ENCODE assay signal across 25 mouse cellular contexts in genomic region chr7:87397023-87397422, GRCm38 (mm10).
DNase-seq lines count a peak whose midpoint lies in the region; ATAC-seq and TF ChIP-seq lines count a peak whose summit lies in the region.
"Had no signal": no experiment of that assay in that cellular context is flagged by ENCODE, and none has a peak within 500 bp of the region (broad histone marks: within the 10 kb centered on the region; RNA-seq: fewer than 3 reads in every experiment).

No protein-coding gene starts in this region.

- 84% methylated on average over 7 of the region's 7 CpGs for WGBS in hindbrain, embryonic 15.5 days
- WGBS in hindbrain, embryonic 10.5 days: 93% methylated on average over 7 of the region's 7 CpGs
- 91% methylated on average over 7 of the region's 7 CpGs for WGBS in midbrain, postnatal 0 days
- WGBS in midbrain, embryonic 14.5 days: 92% methylated on average over 7 of the region's 7 CpGs
- 74% methylated on average over 7 of the region's 7 CpGs for WGBS in neural tube, embryonic 14.5 days

- H3K4me2 ChIP-seq in hindbrain, embryonic 15.5 days: no peak overlapping the region
- no peak overlapping the region for H3K4me2 ChIP-seq in midbrain, postnatal 0 days (ENCODE audit: low read depth, low read length, poor library complexity, severe bottlenecking)
- H3K4me2 ChIP-seq in midbrain, embryonic 14.5 days (ENCODE audit: low read length): no peak overlapping the region
- no peak overlapping the region for H3K4me2 ChIP-seq in neural tube, embryonic 14.5 days (ENCODE audit: low read depth, low read length)
- H3K4me2 ChIP-seq: embryonic facial prominence, embryonic 12.5 days; embryonic facial prominence, embryonic 15.5 days; heart, embryonic 11.5 days had no signal

- no peaks in the 10 kb centered on the region for H3K36me3 ChIP-seq in hindbrain, embryonic 15.5 days
- H3K36me3 ChIP-seq in hindbrain, embryonic 10.5 days: no peaks in the 10 kb centered on the region
- H3K36me3 ChIP-seq in midbrain, postnatal 0 days (ENCODE audit: insufficient read depth, low read length): no peaks in the 10 kb centered on the region
- H3K36me3 ChIP-seq in midbrain, embryonic 14.5 days (ENCODE audit: control insufficient read depth, insufficient read depth, low read length): no peaks in the 10 kb centered on the region
- H3K36me3 ChIP-seq in neural tube, embryonic 14.5 days (ENCODE audit: control insufficient read depth, insufficient read depth, low read length): no peaks in the 10 kb centered on the region
- H3K36me3 ChIP-seq: embryonic facial prominence, embryonic 12.5 days; embryonic facial prominence, embryonic 15.5 days; G1E had no signal

- H3K27ac ChIP-seq in hindbrain, embryonic 15.5 days (replicated peaks): no peak overlapping the region
- no peak overlapping the region for H3K27ac ChIP-seq in hindbrain, embryonic 10.5 days
- H3K27ac ChIP-seq in midbrain, postnatal 0 days (ENCODE audit: low read depth, low read length): no peak overlapping the region
- no peak overlapping the region for H3K27ac ChIP-seq in midbrain, embryonic 14.5 days (replicated peaks; ENCODE audit: low read depth, low read length)
- H3K27ac ChIP-seq in neural tube, embryonic 14.5 days (ENCODE audit: low read depth, low read length): no peak overlapping the region
- H3K27ac ChIP-seq: embryonic facial prominence, embryonic 12.5 days; embryonic facial prominence, embryonic 15.5 days; gastrocnemius, adult 2 months had no signal

- no peaks in the 10 kb centered on the region for H3K9me3 ChIP-seq in hindbrain, embryonic 15.5 days
- H3K9me3 ChIP-seq in hindbrain, embryonic 10.5 days: no peaks in the 10 kb centered on the region
- no peaks in the 10 kb centered on the region for H3K9me3 ChIP-seq in midbrain, postnatal 0 days (ENCODE audit: low read length)
- H3K9me3 ChIP-seq in midbrain, embryonic 14.5 days (ENCODE audit: control insufficient read depth, low read length): no peaks in the 10 kb centered on the region
- no peaks in the 10 kb centered on the region for H3K9me3 ChIP-seq in neural tube, embryonic 14.5 days (ENCODE audit: control insufficient read depth, low read length)
- H3K9me3 ChIP-seq: embryonic facial prominence, embryonic 12.5 days; embryonic facial prominence, embryonic 15.5 days; G1E had no signal

- H3K27me3 ChIP-seq in hindbrain, embryonic 15.5 days: no peaks in the 10 kb centered on the region
- H3K27me3 ChIP-seq in hindbrain, embryonic 10.5 days (ENCODE audit: insufficient read depth, poor library complexity, severe bottlenecking): no peaks in the 10 kb centered on the region
- no peaks in the 10 kb centered on the region for H3K27me3 ChIP-seq in midbrain, postnatal 0 days (ENCODE audit: insufficient read depth, low read length)
- no peaks in the 10 kb centered on the region for H3K27me3 ChIP-seq in midbrain, embryonic 14.5 days (ENCODE audit: control insufficient read depth, insufficient read depth, low read length)
- no peaks in the 10 kb centered on the region for H3K27me3 ChIP-seq in neural tube, embryonic 14.5 days (ENCODE audit: control insufficient read depth, insufficient read depth, low read length)
- H3K27me3 ChIP-seq: CH12.LX; embryonic facial prominence, embryonic 12.5 days; embryonic facial prominence, embryonic 15.5 days had no signal

- no peak overlapping the region for H3K4me3 ChIP-seq in hindbrain, embryonic 15.5 days
- H3K4me3 ChIP-seq in hindbrain, embryonic 10.5 days: no peak overlapping the region
- no peak overlapping the region for H3K4me3 ChIP-seq in midbrain, postnatal 0 days (ENCODE audit: low read depth, low read length)
- no peak overlapping the region for H3K4me3 ChIP-seq in midbrain, embryonic 14.5 days (replicated peaks; ENCODE audit: low read depth, low read length)
- no peak overlapping the region for H3K4me3 ChIP-seq in neural tube, embryonic 14.5 days (ENCODE audit: low read depth, low read length)
- H3K4me3 ChIP-seq: embryonic facial prominence, embryonic 12.5 days; embryonic facial prominence, embryonic 15.5 days; gastrocnemius, adult 2 months had no signal

- ATAC-seq in hindbrain, embryonic 15.5 days (ENCODE audit: low FRiP score, low read depth): peak; percentile 34; the same call in 1 of the 2 replicates
- ATAC-seq in midbrain, postnatal 0 days (ENCODE audit: low FRiP score): no peak
- ATAC-seq in midbrain, embryonic 14.5 days (ENCODE audit: low FRiP score, low TSS enrichment): no peak
- peak; percentile 85 for ATAC-seq in neural tube, embryonic 14.5 days (ENCODE audit: low read depth)
- ATAC-seq: forebrain, embryonic 14.5 days; forebrain, postnatal 0 days; inflammation-experienced regulatory T-cells, adult 6 months; intestine, embryonic 16.5 days had no signal

- no peak overlapping the region for H3K9ac ChIP-seq in hindbrain, embryonic 15.5 days
- H3K9ac ChIP-seq in midbrain, postnatal 0 days (replicated peaks; ENCODE audit: low read length, poor library complexity, severe bottlenecking): no peak overlapping the region
- H3K9ac ChIP-seq in midbrain, embryonic 14.5 days (replicated peaks; ENCODE audit: low read length): no peak overlapping the region
- H3K9ac ChIP-seq in neural tube, embryonic 14.5 days (replicated peaks; ENCODE audit: low read depth, low read length): no peak overlapping the region
- H3K9ac ChIP-seq: embryonic facial prominence, embryonic 12.5 days; embryonic facial prominence, embryonic 15.5 days; forebrain, postnatal 0 days had no signal

- no peak for TF ChIP-seq CTCF in midbrain, postnatal 0 days (IDR thresholded peaks at IDR 0.05)

- no peaks in the 10 kb centered on the region for H3K4me1 ChIP-seq in hindbrain, embryonic 15.5 days (replicated peaks)
- no peaks in the 10 kb centered on the region for H3K4me1 ChIP-seq in hindbrain, embryonic 10.5 days (replicated peaks)
- no peaks in the 10 kb centered on the region for H3K4me1 ChIP-seq in midbrain, postnatal 0 days (ENCODE audit: insufficient read depth, low read length)
- no peaks in the 10 kb centered on the region for H3K4me1 ChIP-seq in midbrain, embryonic 14.5 days (ENCODE audit: control insufficient read depth, insufficient read depth, low read length)
- no peaks in the 10 kb centered on the region for H3K4me1 ChIP-seq in neural tube, embryonic 14.5 days (ENCODE audit: control insufficient read depth, insufficient read depth, low read length)
- H3K4me1 ChIP-seq: embryonic facial prominence, embryonic 12.5 days; embryonic facial prominence, embryonic 15.5 days had no signal

- DNase-seq in hindbrain, embryonic 10.5 days (ENCODE audit: low spot score): no peak
- DNase-seq in midbrain, postnatal 0 days (ENCODE audit: low spot score): peak; percentile 7
- DNase-seq in midbrain, embryonic 14.5 days: no peak
- no peak for DNase-seq in layer of hippocampus, adult 11-12 months (ENCODE audit: low spot score)
- DNase-seq: adrenal gland, adult 2 months; adrenal gland, postnatal 14 days; B cell, adult 2 months; cerebellum, adult 11 months; cerebellum, adult 2 months; cerebellum, adult 9-11 months; cerebellum, postnatal 25 days; forebrain, postnatal 0 days; gastrocnemius, adult 2 months; gastrocnemius, postnatal 14 days; heart, adult 11 months had no signal

Comparison
In these comparisons a context has a peak if more than half of its experiments do, and no peak if none do; other contexts are left out.
1. ATAC-seq: peak in hindbrain, embryonic 15.5 days (single experiment) and neural tube, embryonic 14.5 days (single experiment); none in midbrain, postnatal 0 days (single experiment) and midbrain, embryonic 14.5 days (single experiment).